Mouse (Mus musculus) left cerebral cortex, postnatal 10 days (tissue): Measurements from ENCODE around the gene Sf3b2. TPM values are rescaled to one million over a fixed set of nuclear protein-coding genes. Genes with fewer than 3 reads are reported as not detected.
A peak's percentile ranks its signal among the peaks of the same experiment; 100 is the strongest.
"Not testable (repeated sequence)": the region's sequence is repeated elsewhere in the genome, so short reads cannot be mapped to it uniquely, and the experiment has no call there.

ENCODE experiments used
- DNase-seq, 2 experiments: peaks; one replicate each; pipeline ENCODE4 v3.0.0; 2021 to 2022; ENCODE audit warnings: low spot score in 2 of 2, mixed read lengths in 1 of 2; ENCODE audit errors: extremely low spot score in 1 of 2
- intact Hi-C: fragments of 180-260 bp; cut with DNase I; formaldehyde crosslinking; loops from one replicate; pipeline ENCODE4 v1.15.1; 2025
- total RNA-seq, 2 experiments: library from RNA; stranded (reverse); gene quantifications; 2 replicates each; pipeline ENCODE4 v1.2.3; 2021

Sf3b2 gene
- total RNA-seq, 2 experiments from 2014 or later: 185 to 193 TPM

DNA sequence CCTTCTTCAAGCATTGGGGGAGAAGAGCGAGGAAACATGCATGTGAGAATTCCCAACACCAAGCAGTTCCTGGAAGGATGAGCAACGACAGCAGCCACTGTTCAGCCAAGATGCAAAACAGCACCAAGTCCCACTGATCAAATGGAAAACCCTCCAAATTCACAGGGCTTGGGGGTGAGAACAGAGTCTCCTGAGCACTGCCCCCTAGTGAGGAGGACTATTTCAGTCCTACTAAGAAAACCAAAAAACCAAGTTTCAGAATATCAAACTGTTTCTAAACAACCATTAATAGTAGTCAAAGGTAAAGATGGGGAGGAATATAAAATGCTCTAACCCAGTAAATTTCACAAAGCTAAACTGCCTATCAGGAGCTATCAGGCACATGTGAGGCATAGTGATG, 18.7 kb downstream of the Sf3b2 start:
- intact Hi-C loops: loop anchor here (10.0 kb wide), 1 partner anchor 112 kb away; no protein-coding TSS in a partner anchor
- no peak for DNase-seq

DNA sequence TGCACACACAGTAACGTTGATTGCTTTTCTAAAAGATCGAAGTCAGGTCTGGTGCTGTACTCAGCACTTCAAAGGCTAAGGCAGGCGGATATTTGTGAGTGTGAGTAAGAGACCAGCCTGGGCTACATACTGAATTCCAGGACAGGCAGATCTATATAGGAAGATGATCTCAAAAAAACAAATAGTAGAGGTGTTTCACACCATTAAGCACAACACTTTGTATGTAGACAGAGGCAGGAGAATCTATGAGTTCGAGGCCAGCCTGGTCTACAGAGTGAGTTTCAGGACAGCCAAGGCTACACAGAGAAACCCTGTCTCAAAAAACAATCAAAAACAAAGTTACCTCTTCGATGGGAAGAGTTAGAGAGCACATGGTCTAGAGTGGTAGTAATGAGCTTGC, 19.5 kb downstream of the Sf3b2 start:
- intact Hi-C loops: loop anchor here (10.0 kb wide), 1 partner anchor 111 kb away; no protein-coding TSS in a partner anchor
- no peak for DNase-seq

DNA sequence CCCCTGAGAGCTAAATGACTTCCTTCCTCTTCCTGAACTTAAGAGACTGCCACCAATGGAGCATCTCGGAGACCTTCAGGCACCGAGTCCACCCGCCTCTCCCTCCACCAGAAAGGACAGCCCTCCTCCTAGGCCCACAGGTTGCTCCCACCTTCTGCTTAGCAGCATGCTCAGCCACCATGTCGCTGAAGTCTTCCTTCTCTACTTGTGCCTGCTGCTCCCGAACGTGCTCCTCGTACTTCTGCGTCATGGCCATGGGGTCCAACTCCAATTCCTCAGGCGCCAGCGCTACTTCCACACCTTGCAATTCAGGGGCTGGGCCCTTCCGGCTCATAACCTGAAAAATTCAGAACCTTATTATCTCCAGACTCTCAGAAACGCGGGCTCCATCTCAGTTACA, 20.6 kb downstream of the Sf3b2 start:
- DNase-seq: no peak
- intact Hi-C loops: loop anchor here (10.0 kb wide), 1 partner anchor 110 kb away; no protein-coding TSS in a partner anchor

GRCm38 (mm10) chr19:5273916-5274315, 21.3 kb downstream of the Sf3b2 start:
- no peak for DNase-seq
- intact Hi-C loops: loop anchor here (10.0 kb wide), 1 partner anchor 109 kb away; no protein-coding TSS in a partner anchor

DNA sequence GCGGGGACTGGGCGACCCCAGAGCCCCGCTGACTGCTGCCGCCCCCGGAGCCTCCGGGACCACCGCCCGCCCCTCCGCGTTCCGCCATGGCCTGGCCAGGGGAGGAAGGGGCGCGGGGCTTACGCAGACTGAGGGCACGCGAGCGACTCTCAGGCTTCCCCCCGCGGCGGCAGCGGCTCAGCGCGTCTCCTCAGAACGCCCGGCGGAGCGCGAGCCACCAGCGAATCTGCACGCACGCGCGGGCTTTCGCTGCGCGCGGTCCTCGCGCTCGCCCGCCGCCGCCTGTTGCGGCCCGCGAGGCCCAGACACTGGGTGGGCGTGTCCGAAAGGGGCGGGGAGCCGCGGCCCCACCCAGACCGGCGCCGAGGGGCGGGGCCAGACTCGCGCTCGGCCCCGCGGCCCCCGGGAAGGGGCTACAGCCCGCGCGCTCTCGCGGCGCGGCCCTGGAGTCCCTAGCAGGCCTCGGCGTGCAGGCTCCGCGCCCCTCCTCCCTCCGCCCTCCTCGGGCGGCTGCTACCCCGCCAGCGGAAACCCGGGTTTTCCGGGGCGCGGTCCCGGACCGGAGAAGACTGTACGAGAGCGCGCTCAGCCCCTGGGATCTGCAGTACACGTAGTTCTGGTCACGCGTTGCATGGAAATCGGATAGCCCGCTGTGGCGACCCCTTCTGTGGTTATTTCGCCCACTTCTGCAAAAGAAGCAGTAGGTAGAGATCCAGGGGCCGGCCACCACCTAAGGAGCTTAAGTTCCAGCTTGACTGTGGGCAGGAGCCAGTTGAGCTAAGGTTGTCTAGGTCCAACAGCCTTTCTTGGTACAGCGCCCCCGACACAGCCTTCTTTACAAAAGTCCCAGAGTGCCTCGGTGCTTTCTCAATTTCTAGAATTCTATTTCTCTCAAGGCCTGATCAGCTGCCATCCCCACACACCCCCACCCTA, 22.2 kb downstream of the Sf3b2 start, which contains the start of gene Pacs1:
TSS of gene Pacs1 (minus strand) at position 319 of the 933 bp plus-strand sequence.
- intact Hi-C loops: loop anchor here (10.0 kb wide), 1 partner anchor 108 kb away; no protein-coding TSS in a partner anchor
- DNase-seq: peak; percentile 76 to 95

DNA sequence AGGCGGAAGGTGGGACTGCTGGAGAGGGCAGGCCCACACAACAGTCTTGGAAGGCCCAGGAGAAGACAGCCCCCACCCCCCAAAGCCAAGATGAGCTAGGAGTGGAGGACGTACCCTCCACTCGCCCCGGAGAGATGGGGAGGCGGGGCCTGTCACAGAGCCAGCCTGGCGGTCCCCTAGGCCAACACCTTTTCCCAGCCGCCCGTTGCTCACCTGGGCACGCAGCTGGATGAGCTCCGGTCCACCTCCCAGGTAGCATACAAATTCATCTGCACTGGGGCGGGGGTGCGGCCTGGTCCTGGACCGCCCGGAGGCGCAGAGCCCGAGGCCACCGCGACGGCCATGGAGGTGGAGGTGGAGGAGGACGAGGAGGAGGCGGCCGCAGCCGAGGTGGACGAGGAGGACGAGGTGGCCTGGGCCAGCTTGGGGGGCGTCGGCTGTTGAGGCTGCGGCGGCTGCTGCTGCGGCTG, 22.9 kb downstream of the Sf3b2 start:
- peak in 1 of 2 experiments; percentile 71 for DNase-seq
- intact Hi-C loops: loop anchor here (10.0 kb wide), 1 partner anchor 108 kb away; no protein-coding TSS in a partner anchor

DNA sequence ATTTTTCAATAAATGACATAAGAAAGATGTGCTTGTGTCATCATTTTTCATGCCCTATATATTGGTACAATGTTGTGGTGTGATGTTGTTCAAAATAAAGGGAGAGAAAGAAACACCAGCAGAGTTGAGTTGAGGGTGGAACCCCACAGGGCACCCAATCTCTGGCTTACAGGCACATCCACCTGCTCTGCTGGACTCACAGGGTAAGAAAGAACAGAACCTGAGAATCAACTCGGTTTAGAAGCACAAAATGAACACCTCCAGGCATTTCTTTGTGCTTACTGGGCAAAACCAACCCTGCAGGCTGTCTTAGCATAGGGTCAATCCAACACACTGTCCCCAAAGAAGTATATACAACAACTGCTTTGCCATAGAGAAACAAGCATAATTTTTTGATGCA, 23.8 kb downstream of the Sf3b2 start:
- intact Hi-C loops: loop anchor here (10.0 kb wide), 1 partner anchor 107 kb away; no protein-coding TSS in a partner anchor
- no peak for DNase-seq

DNA sequence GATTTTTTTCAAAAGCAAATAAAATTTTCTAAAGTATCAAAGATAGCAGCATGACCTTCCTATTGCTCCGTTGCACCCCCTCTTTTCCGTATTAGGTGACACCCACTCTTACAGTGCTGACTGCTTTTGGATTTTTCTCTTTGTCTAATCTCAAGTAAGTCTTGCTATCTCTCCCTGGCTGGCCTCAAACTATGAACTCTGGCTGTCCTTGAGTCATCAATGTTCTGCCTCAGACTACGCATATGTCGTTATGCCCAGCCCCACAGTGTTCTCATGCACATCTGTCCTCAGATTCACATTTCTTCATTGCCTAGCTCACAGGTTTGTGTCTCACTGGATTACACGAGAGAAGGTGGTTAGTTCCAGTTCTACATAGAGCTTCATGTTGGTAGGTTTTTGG, 25.9 kb downstream of the Sf3b2 start:
- no peak for DNase-seq
- intact Hi-C loops: no loop called here

- intact Hi-C loops: no loop called here
- no peak for DNase-seq
Measured at GRCm38 (mm10) chr19:5268875-5269274, 26.4 kb downstream of the Sf3b2 start.

- DNase-seq: no peak
- intact Hi-C loops: no loop called here
Measured at GRCm38 (mm10) chr19:5268017-5268416, 27.2 kb downstream of the Sf3b2 start.

DNA sequence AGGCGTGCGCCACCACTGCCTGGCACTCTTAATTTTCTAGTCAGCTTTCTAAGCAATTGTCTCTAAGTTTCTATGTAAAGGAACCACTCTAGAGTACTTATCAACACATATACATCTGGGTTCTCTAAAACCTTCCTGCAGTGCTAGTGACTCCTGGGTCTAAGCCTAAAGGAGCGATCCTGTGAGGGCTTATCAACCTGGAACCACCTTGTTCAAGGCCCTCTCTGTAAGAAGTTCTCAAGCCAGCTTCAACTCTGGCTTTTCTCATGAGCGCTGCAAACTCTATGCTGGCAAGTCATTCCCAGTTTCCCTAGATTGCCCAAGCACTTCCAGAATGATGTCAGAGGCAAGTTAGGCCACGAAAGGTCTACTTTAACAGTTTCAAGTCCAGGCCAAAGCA, 28.2 kb downstream of the Sf3b2 start:
- intact Hi-C loops: no loop called here
- DNase-seq: no peak

DNA sequence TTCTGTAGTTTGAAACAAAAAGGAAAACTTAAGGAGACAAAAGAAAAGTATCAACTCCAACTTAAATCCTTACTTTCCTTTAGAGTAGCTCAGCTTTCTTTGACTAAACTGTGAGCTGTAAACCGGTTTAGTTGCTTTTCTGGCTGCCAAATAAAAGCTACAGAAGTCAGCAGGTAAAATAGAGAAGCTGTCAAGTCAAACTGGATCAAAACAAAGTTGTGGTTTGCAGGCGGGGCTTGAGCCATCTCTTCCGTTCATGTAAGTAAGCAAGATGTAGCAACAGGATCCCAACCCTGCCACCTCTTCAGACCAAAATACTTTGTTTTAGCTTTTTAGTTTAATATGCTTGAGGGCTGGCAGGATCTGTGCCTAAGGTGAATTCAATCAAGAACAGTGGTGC, 38.1 kb downstream of the Sf3b2 start:
- no peak for DNase-seq
- intact Hi-C loops: no loop called here

- intact Hi-C loops, DNase-seq: not testable (repeated sequence)
Measured at GRCm38 (mm10) chr19:5236981-5237380, 58.3 kb downstream of the Sf3b2 start.

DNA sequence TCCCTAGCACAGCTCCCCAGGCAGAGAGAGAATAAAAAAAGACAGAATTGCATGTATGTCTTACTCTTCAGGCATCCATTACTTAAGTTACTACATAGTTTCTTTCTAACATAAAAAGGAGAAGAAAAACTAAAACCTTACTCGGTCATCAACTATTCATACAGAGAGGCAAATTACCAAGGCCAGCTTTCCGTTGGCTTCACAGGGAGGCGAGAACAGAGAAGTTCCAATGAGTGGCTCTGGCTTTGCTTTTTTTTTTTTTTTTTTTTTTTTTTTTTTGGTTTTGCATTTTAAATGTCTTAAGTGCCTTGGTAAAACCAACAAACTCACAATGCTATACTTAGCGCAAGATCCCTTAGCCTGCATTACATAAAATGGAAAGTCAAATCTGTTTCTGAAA, 62.6 kb downstream of the Sf3b2 start:
- no peak for DNase-seq
- intact Hi-C loops: no loop called here

DNA sequence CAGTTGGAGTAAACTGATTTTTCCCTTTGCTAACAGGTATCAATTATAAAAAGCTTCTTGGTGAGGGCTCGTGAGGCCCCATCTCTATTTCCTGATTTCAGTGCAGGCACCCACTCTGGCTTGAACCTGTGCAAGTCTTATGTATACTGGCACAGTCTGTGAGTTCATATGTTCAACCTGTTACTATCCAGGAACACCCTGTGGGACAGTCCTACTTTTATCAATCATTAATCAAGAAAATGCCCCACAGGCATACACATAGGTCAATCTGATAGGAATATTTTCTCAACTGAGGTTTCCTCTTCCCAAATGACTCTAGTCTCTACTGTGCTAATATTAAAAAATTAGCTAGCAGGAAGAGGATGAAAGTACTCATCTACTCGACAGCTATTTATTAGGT, 65.1 kb downstream of the Sf3b2 start:
- DNase-seq: no peak
- intact Hi-C loops: no loop called here

DNA sequence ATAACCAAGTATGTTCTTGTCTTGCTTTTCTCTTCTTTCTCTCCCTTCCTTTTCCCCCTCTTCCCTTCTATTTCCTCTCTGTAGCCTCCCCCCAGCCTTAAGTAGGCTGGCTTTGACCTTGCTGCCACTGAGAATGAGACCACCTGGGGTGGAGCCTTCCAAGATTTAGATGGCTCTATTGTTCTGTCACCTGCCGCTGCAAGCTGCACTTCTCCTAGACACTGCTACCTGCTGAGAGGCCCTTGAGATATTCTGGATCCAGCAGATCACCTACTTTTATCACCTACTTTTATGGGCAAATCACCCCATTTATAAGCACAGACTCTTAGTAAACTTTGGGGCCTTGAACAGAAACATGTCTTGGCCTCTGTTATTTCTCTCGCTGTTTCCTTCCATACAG, 70.6 kb downstream of the Sf3b2 start:
- intact Hi-C loops: no loop called here
- DNase-seq: no peak

GRCm38 (mm10) chr19:5224077-5224476, 71.2 kb downstream of the Sf3b2 start:
- DNase-seq: no peak
- intact Hi-C loops: no loop called here
